Mouse (Mus musculus) retina, postnatal 1 day (tissue): ENCODE data around the gene Ush2a.

Experiments
- DNase-seq: peaks from one replicate; pipeline ENCODE4 v3.0.0-alpha.2; 2012

The Ush2a gene

GRCm38 (mm10) chr1:188551802-188552201, 290.0 kb downstream of the Ush2a start:
- no peak for DNase-seq

GRCm38 (mm10) chr1:188558911-188559310, 297.1 kb downstream of the Ush2a start:
- peak; percentile 83 for DNase-seq

DNA sequence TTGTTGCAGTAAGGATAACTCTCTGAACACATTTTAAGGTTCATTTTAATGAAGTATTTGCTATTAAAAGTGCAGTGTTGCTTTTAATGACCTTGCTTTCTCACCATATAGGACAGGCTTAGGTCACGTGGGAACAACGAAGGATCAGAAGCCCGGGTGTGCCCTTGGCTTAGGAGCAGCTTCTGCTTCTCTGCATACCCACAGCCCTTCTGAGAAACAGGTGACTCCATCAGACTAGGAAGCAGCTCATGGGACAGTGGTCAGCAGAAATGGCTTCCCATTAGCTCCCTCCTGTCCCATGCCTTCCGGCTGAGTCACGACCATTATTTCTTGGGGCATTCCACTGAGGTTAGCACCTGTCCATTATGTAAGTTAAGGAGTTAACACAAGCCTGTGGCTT, 304.4 kb downstream of the Ush2a start:
- no peak for DNase-seq

DNA sequence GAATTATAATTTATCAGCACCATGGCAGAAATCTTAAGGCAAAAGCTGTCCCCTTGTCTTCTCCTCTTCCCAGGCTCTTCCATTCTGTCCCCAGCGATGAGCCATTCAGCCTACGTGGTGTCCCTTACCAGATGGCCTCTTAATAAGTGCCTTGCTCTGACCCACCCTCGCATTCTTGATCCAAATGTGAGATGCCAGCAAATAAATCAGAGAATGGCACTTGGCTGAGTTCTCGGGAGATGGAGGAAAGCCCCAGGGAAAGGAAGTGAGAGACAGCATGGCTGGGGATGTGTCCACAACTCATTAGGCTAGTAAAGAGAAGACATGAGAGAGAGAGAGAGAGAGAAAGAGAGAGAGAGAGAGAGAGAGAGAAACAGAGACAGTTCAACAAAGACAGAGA, 305.7 kb downstream of the Ush2a start:
- DNase-seq = peak; percentile 31

GRCm38 (mm10) chr1:188568295-188568961, 306.6 kb downstream of the Ush2a start:
- DNase-seq = peak; percentile 60

- DNase-seq = peak; percentile 90
These were observed 314.5 kb downstream of the Ush2a start for GRCm38 (mm10) chr1:188576246-188576747.

- peak; percentile 64 for DNase-seq
These were observed 315.6 kb downstream of the Ush2a start for GRCm38 (mm10) chr1:188577376-188577775.

- no peak for DNase-seq
These were observed 319.3 kb downstream of the Ush2a start for GRCm38 (mm10) chr1:188581136-188581535.

- peak; percentile 16 for DNase-seq
These were observed 333.4 kb downstream of the Ush2a start for GRCm38 (mm10) chr1:188595251-188595650.

- no peak for DNase-seq
These were observed 336.2 kb downstream of the Ush2a start for GRCm38 (mm10) chr1:188598052-188598451.

- no peak for DNase-seq
These were observed 337.3 kb downstream of the Ush2a start for GRCm38 (mm10) chr1:188599134-188599533.

DNA sequence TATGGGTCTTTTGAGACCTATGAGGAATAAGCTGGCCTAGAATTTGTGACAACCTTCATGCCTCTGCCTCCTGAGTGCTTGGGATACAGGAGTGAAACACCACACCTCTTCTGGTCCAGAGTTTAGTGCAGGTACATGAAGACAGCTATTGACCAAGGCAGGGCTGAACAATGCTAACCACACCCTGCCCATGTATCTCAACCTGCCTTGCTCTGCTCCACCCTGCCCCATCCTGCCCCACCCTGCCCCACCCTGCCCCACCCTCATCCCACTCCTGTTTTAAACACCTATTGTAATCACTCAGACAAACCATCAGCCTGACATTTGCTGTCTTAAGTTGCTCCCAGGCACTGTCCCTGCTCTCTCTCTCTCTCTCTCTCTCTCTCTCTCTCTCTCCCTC, 344.6 kb downstream of the Ush2a start:
- no peak for DNase-seq

DNA sequence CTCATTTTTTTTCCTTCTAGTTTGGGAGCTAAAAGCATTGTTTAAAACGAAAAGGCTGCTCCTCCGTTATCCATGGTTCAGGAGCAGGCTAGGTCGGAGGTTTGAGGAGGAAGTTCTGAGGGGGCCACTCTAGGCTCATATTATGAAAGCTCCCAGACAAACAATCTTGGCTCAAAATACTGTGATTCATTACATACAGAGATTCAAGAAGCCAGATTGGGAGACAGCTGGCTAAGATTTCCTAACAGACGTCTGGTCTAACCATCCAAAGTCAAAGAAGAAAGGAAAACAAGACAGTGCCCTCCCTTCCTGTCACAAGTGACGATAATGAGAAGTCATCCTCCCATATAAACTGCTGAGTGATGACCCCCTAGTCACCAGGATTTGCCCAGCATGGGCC, 354.7 kb downstream of the Ush2a start:
- DNase-seq = no peak

DNA sequence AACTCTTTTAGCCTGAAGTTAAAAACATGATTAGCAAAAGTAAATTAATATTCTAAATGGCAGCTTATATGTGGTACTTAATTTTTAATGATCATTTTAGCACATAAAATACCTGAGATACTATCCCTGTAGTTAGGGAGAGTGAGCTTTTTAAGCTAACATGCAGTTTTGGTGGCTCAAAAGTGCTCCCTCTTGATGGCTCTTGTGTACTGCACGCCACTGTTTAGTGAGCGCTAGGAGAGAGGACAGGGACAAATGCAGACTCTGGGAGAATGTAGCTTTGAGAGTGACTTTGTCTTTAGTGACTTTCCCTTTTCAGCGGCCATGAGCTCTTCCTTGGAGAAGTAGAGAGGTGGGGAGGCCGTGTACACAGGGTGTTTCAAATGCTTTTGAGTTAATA, 371.9 kb downstream of the Ush2a start:
- DNase-seq = peak; percentile 61

DNA sequence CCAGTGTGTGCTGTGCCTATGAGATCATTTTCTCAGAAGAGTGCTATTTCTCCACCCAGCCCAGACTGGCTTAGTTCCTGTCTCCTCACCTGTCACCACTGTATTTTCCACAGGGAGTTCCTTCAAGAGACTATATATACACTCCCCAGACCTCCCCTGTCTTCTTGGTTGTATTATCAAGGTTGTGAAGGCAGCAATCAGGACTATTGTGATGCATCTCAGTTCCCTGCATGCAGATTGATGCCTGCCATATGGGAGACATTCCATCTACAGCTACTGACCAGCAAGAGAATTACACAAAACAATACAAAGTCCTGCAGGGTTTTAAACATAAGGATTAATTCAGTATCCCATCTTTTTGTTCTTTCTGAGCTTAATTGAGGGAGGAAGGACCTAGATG, 377.8 kb downstream of the Ush2a start:
- no peak for DNase-seq

GRCm38 (mm10) chr1:188643156-188643555, 381.3 kb downstream of the Ush2a start:
- no peak for DNase-seq

DNA sequence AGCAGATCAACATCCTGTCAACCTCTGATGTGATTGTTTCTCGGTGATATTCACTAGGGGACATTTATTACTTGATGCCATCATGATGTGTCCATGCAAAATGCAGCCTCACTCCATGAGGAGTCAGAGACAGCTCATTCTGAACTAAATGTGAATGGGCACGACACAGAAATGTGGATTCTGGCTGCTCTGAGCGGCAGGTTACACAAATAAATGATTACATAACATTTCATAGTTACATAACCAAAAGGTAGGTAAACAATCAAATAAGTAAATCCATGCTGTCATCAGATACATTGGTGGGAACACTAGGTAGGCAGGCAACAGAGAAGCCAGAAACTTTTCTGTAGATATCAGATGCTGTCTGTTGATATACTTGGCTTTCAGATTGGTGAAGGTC, 391.2 kb downstream of the Ush2a start:
- no peak for DNase-seq

- DNase-seq = peak; percentile 22
These were observed 394.3 kb downstream of the Ush2a start for GRCm38 (mm10) chr1:188656121-188656520.

DNA sequence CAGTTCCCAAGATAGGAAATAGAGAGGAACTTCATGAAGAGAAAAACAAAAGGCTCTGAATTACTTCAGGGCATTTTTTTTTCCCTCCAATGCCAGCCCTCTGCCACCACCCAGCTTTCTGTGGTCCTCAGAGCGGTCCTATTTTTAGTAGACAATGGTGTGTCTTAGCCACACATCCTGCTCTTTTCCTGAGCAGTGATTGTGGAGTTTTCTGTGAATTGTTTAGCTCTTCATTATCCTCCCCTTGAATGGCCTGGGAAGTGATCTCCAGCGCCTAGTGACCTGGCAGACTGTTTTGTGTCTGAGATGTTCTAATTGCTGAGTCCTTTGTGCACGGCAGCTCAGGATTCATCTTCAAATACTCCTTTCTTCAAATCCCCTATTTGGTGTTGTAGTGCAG, 397.3 kb downstream of the Ush2a start:
- DNase-seq = peak; percentile 51

DNA sequence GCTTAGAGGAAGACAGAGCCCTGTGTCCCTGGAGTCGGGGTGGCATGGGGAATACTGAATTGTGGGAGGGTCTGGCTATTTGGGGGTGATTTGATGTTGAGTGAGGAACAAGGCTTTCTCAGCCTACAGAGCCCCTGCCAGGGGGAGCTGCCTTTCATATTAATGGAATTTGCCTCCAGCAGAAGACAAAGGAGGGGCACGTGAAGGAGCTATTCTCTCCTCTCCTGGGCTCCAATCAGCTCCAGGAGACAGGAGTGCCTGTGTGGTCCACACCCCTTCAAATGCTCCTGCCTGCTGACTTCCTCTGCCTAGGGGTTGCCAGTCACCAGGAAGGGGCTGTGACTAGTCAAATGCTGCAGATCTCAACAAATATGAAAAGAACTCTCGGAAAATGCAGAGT, 398.5 kb downstream of the Ush2a start:
- DNase-seq = peak; percentile 58

GRCm38 (mm10) chr1:188660882-188661281, 399.1 kb downstream of the Ush2a start:
- DNase-seq = peak; percentile 48

DNA sequence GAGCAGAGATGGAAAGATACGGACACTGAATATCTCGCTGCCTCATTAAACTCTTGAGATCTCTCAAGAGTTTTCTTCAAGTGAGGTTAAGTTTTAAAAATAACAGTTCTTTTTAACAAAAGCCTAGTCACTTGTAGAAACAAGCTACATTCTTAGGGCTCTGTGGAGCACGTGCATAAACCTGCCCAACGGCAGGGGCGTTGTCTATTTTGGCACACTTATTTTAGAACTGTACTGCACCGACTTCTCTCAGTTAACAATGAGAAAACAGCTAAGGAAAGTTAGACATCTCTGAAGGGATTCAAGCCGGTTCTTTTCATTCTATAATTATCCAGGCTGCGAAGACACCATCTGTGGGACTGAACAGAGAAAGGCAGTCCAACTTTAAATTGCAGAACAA, 405.6 kb downstream of the Ush2a start:
- no peak for DNase-seq

DNA sequence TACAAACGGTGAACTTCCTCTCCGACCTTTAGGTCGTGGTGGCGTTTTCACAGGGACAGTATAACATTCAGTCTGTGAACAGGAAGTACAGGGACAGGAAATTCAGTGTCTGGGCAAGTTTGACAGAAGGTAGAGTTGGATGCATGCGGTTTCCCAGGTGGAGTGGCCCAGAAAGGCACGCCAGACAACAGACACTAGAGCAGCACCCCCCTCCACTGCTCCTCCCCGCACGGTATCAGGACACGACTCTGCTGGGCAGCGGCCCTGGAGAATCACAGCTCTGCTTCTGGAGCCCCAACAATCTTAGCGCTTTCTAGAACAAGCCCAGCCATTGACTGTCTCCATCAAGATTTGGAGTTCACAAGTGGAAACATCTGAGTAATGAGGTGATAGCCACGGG, 406.7 kb downstream of the Ush2a start:
- no peak for DNase-seq

- DNase-seq = peak; percentile 83
These were observed 411.0 kb downstream of the Ush2a start for GRCm38 (mm10) chr1:188672871-188673270.
